Mouse (Mus musculus): ENCODE data around the gene Lyg1. TPM values are rescaled to one million over a fixed set of nuclear protein-coding genes. Genes with fewer than 3 reads are reported as not detected.

Lyg1 gene
- polyA plus RNA-seq, 1 experiment from 2014 or later: not detected

GRCm38 (mm10) chr1:37918096-37918495, 39.5 kb downstream of the Lyg1 start:
- Histone ChIP-seq H3K4me3 (ENCODE audit: low read depth, low read length) (no peak overlapping the region), H3K27me3 (ENCODE audit: control insufficient read depth, insufficient read depth, low read depth, low read length) (no peaks in the 10 kb centered on the region), H3K4me2 (ENCODE audit: low read length) (no peak overlapping the region), H3K27ac (ENCODE audit: low read length) (no peak overlapping the region), H3K4me1 (ENCODE audit: control insufficient read depth, insufficient read depth, low read length) (no peaks in the 10 kb centered on the region), H3K9me3 (replicated peaks; ENCODE audit: control insufficient read depth, low read length, poor library complexity, severe bottlenecking) (no peaks in the 10 kb centered on the region), H3K9ac (ENCODE audit: low read depth, low read length) (no peak overlapping the region), H3K36me3 (ENCODE audit: control insufficient read depth, insufficient read depth, low read length) (no peaks in the 10 kb centered on the region)
- ATAC-seq: no peak
- WGBS: 86% methylated on average over 6 of the region's 6 CpGs

DNA sequence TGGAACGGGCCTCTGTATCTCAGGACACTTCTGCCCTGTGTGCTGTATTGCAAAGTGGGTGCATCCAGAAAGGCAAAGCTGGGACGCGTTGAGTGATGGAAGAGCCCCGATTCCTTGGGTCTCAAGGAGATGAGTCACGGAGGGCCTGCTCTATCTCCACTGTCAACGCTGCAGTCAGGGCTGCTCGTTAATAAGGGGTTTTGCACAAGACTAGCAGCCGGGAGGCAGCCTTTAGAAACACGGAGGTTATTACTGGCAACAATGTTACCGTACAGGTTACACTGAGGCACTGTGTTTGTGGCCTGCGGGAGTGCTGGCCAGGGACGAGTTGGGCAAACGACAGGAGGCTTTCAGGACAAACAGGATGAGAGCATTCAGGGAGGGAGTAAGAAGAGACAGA, 39.9 kb downstream of the Lyg1 start:
- ATAC-seq: no peak
- WGBS: 83% methylated on average over 13 of the region's 13 CpGs

DNA sequence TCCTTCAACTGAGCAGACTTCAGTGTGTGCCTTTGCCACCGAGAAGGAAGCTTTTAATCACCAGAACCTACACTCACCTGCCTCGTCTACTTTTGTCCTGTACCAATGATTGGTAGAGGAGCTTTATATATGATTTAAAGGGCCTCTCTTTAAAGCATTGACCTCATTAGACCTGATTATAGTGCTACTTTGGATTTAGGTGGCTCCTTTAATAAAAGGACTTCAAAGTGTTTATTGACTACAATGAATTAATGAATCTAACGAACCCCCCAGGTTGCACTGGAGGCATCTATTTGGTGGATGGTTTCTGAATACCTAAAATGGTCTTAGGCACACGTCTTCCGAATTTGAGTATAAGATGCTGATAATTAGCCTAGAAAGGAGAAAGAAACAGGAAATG, 41.2 kb downstream of the Lyg1 start, which contains the start of gene Lyg2:
Gene Lyg2, minus strand, starts transcription at position 101 of the 400 bp plus-strand sequence.
- 73% methylated on average over 5 of the region's 5 CpGs for WGBS
- ATAC-seq: no peak

More for the DNA sequence above, 39.9 kb downstream of the Lyg1 start:
- Histone ChIP-seq H3K36me3 (ENCODE audit: control insufficient read depth, insufficient read depth, low read length) (no peaks in the 10 kb centered on the region), H3K4me1 (ENCODE audit: control insufficient read depth, insufficient read depth, low read length) (no peaks in the 10 kb centered on the region), H3K9me3 (replicated peaks; ENCODE audit: control insufficient read depth, low read length, poor library complexity, severe bottlenecking) (no peaks in the 10 kb centered on the region), H3K9ac (ENCODE audit: low read depth, low read length) (no peak overlapping the region), H3K27me3 (ENCODE audit: control insufficient read depth, insufficient read depth, low read depth, low read length) (no peaks in the 10 kb centered on the region), H3K27ac (ENCODE audit: low read length) (no peak overlapping the region), H3K4me2 (ENCODE audit: low read length) (no peak overlapping the region), H3K4me3 (ENCODE audit: low read depth, low read length) (no peak overlapping the region)

DNA sequence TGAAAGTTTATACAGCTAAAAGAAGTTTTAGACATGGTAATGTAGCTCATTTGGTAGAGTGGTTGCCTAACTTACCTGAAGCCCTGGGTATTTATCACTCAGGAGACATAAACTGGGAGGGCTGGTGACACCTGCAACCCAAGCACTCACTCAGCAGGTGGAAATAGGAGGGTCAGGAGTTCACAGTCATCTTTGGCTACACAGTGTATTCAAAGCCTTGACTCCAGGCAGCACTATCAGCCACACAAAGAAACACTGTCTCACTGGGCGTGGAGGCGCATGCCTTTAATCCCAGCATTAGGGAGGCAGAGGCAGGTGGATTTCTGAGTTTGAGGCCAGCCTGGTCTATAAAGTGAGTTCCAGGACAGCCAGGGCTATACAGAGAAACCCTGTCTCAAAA, 44.8 kb downstream of the Lyg1 start:
- Histone ChIP-seq H3K27ac (ENCODE audit: low read length) (no peak overlapping the region), H3K4me3 (ENCODE audit: low read depth, low read length) (no peak overlapping the region), H3K36me3 (ENCODE audit: control insufficient read depth, insufficient read depth, low read length) (no peaks in the 10 kb centered on the region), H3K4me1 (ENCODE audit: control insufficient read depth, insufficient read depth, low read length) (no peaks in the 10 kb centered on the region), H3K9me3 (replicated peaks; ENCODE audit: control insufficient read depth, low read length, poor library complexity, severe bottlenecking) (no peaks in the 10 kb centered on the region), H3K27me3 (ENCODE audit: control insufficient read depth, insufficient read depth, low read depth, low read length) (no peaks in the 10 kb centered on the region), H3K9ac (ENCODE audit: low read depth, low read length) (no peak overlapping the region), H3K4me2 (ENCODE audit: low read length) (no peak overlapping the region)
- WGBS: 76% methylated on average over 2 of the region's 2 CpGs
- no peak for ATAC-seq

More for the DNA sequence above, 41.2 kb downstream of the Lyg1 start, which contains the start of gene Lyg2:
- no peak within 1 kb of the TSS for H3K27ac ChIP-seq (ENCODE audit: low read length)
- no peaks in the 10 kb centered on the region for H3K9me3 ChIP-seq (replicated peaks; ENCODE audit: control insufficient read depth, low read length, poor library complexity, severe bottlenecking)
- H3K27me3 ChIP-seq (ENCODE audit: control insufficient read depth, insufficient read depth, low read depth, low read length): no peaks in the 10 kb centered on the region
- H3K4me2 ChIP-seq (ENCODE audit: low read length): no peak within 1 kb of the TSS
- no peak within 1 kb of the TSS for H3K9ac ChIP-seq (ENCODE audit: low read depth, low read length)
- H3K4me3 ChIP-seq (ENCODE audit: low read depth, low read length): no peak within 1 kb of the TSS
- no peaks in the 10 kb centered on the region for H3K4me1 ChIP-seq (ENCODE audit: control insufficient read depth, insufficient read depth, low read length)
- no peaks in the 10 kb centered on the region for H3K36me3 ChIP-seq (ENCODE audit: control insufficient read depth, insufficient read depth, low read length)

- WGBS: 40% methylated on average over 6 of the region's 6 CpGs
- no peaks in the 10 kb centered on the region for H3K27me3 ChIP-seq (ENCODE audit: control insufficient read depth, insufficient read depth, low read depth, low read length)
- H3K4me3 ChIP-seq (ENCODE audit: low read depth, low read length): no peak overlapping the region
- H3K9ac ChIP-seq (ENCODE audit: low read depth, low read length): no peak overlapping the region
- no peaks in the 10 kb centered on the region for H3K9me3 ChIP-seq (replicated peaks; ENCODE audit: control insufficient read depth, low read length, poor library complexity, severe bottlenecking)
- peaks cover 11% of the 10 kb centered on the region for H3K36me3 ChIP-seq (ENCODE audit: control insufficient read depth, insufficient read depth, low read length)
- no peak overlapping the region for H3K27ac ChIP-seq (ENCODE audit: low read length)
- no peak overlapping the region for H3K4me2 ChIP-seq (ENCODE audit: low read length)
- ATAC-seq: no peak
- H3K4me1 ChIP-seq (ENCODE audit: control insufficient read depth, insufficient read depth, low read length): no peaks in the 10 kb centered on the region
Measured at GRCm38 (mm10) chr1:37903178-37903577, 54.4 kb downstream of the Lyg1 start.

DNA sequence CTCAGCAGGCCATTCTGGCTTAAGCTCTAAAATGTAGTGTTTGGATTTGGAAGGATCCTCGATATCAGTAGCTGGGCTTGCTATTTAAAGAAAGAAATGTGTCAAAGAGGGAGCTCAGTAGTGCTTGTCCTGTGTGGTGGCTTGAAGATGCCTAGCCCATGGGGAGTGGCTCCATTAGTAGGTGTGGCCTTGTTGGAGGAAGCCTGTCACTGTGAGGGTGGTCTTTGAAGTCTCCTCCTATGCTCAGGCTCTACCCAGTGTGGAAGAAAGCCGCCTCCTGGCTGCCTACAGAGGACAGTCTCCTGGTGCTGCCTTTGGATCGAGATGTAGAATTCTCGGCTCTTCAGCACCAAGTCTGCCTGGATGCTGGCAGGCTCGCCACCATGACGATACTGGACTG, 57.3 kb downstream of the Lyg1 start:
- H3K4me2 ChIP-seq (ENCODE audit: low read length): no peak overlapping the region

GRCm38 (mm10) chr1:37899816-37900215, 57.7 kb downstream of the Lyg1 start:
- WGBS: 83% methylated on average over 4 of the region's 4 CpGs
- Histone ChIP-seq H3K27ac (ENCODE audit: low read length) (no peak overlapping the region), H3K36me3 (ENCODE audit: control insufficient read depth, insufficient read depth, low read length) (peaks cover 24% of the 10 kb centered on the region)

More for the DNA sequence above, 57.3 kb downstream of the Lyg1 start:
- no peak overlapping the region for H3K27ac ChIP-seq (ENCODE audit: low read length)
- ATAC-seq: no peak
- no peaks in the 10 kb centered on the region for H3K27me3 ChIP-seq (ENCODE audit: control insufficient read depth, insufficient read depth, low read depth, low read length)
- H3K4me1 ChIP-seq (ENCODE audit: control insufficient read depth, insufficient read depth, low read length): no peaks in the 10 kb centered on the region
- no peaks in the 10 kb centered on the region for H3K9me3 ChIP-seq (replicated peaks; ENCODE audit: control insufficient read depth, low read length, poor library complexity, severe bottlenecking)
- H3K4me3 ChIP-seq (ENCODE audit: low read depth, low read length): no peak overlapping the region
- H3K9ac ChIP-seq (ENCODE audit: low read depth, low read length): no peak overlapping the region
- peaks cover 23% of the 10 kb centered on the region for H3K36me3 ChIP-seq (ENCODE audit: control insufficient read depth, insufficient read depth, low read length)
- 64% methylated on average over 6 of the region's 6 CpGs for WGBS

More at GRCm38 (mm10) chr1:37899816-37900215, 57.7 kb downstream of the Lyg1 start:
- ATAC-seq: no peak
- no peaks in the 10 kb centered on the region for H3K9me3 ChIP-seq (replicated peaks; ENCODE audit: control insufficient read depth, low read length, poor library complexity, severe bottlenecking)
- no peaks in the 10 kb centered on the region for H3K27me3 ChIP-seq (ENCODE audit: control insufficient read depth, insufficient read depth, low read depth, low read length)
- no peak overlapping the region for H3K9ac ChIP-seq (ENCODE audit: low read depth, low read length)
- no peaks in the 10 kb centered on the region for H3K4me1 ChIP-seq (ENCODE audit: control insufficient read depth, insufficient read depth, low read length)
- H3K4me3 ChIP-seq (ENCODE audit: low read depth, low read length): no peak overlapping the region
- H3K4me2 ChIP-seq (ENCODE audit: low read length): no peak overlapping the region

Other genes with a start within 250 kb of the Lyg1 start
- gene 2010300C02Rik, start 237.7 kb downstream of the Lyg1 start, polyA plus RNA-seq (2015; fragmentation: Nextera tagmentation; extraction: Ambion mirVana): 3.3 and 3.6 TPM in 2 replicates
- gene Tsga10, start 91.3 kb downstream of the Lyg1 start, polyA plus RNA-seq (2015; fragmentation: Nextera tagmentation; extraction: Ambion mirVana): 17.0 and 23.4 TPM in 2 replicates
- gene Lipt1, start 86.0 kb downstream of the Lyg1 start, polyA plus RNA-seq (2015; fragmentation: Nextera tagmentation; extraction: Ambion mirVana): 8.6 and 8.8 TPM in 2 replicates
- gene Mitd1, start 67.3 kb downstream of the Lyg1 start, polyA plus RNA-seq (2015; fragmentation: Nextera tagmentation; extraction: Ambion mirVana): 13.8 and 14.0 TPM in 2 replicates
- 229 and 231 TPM in 2 replicates for gene Mrpl30, start 67.3 kb downstream of the Lyg1 start, polyA plus RNA-seq (2015; fragmentation: Nextera tagmentation; extraction: Ambion mirVana)
- not detected in 2 replicates for gene Lyg2, start 41.3 kb downstream of the Lyg1 start, polyA plus RNA-seq (2015; fragmentation: Nextera tagmentation; extraction: Ambion mirVana)
- 130 and 146 TPM in 2 replicates for gene Txndc9, start 40.1 kb upstream of the Lyg1 start, polyA plus RNA-seq (2015; fragmentation: Nextera tagmentation; extraction: Ambion mirVana)
- 19.6 and 21.2 TPM in 2 replicates for gene Eif5b, start 40.3 kb upstream of the Lyg1 start, polyA plus RNA-seq (2015; fragmentation: Nextera tagmentation; extraction: Ambion mirVana)
- 35.3 and 39.3 TPM in 2 replicates for gene Rev1, start 172.0 kb upstream of the Lyg1 start, polyA plus RNA-seq (2015; fragmentation: Nextera tagmentation; extraction: Ambion mirVana)

Measured in midbrain, embryonic 16.5 days (tissue).